Mouse (Mus musculus): ENCODE data around the gene Klhl5.

GRCm38 (mm10) chr5:65071689-65072118 lies 35.6 kb upstream of the Klhl5 start:
- TF ChIP-seq CTCF (conservative IDR thresholded peaks at IDR 0.05; ENCODE audit: insufficient read depth, insufficient read length, low read depth, low read length) (no peak), POLR2A (IDR thresholded peaks at IDR 0.05; ENCODE audit: low read depth, low read length) (no peak)

Measured in kidney, adult 2 months (tissue).